Mouse (Mus musculus) liver, adult 2 months (tissue): Measurements from ENCODE around the gene Mfsd11.

ENCODE experiments used
- CTCF ChIP-seq: fragments of 200-500 bp; IDR thresholded peaks from 2 replicates; pipeline ENCODE4 v1.5.1; 2011; ENCODE audit warnings: low read depth, low read length, control low read depth
- POLR2A ChIP-seq: fragments of 200-500 bp; IDR thresholded peaks from 2 replicates; pipeline ENCODE4 v1.6.1; 2011; ENCODE audit warnings: low read length, control low read depth; ENCODE audit not compliant: insufficient read depth; ENCODE audit errors: extremely low read depth

- TF ChIP-seq CTCF (no peak), POLR2A (no peak)
These were observed 32.2 kb upstream of the Mfsd11 start for GRCm38 (mm10) chr11:116819932-116820593.
